Mouse (Mus musculus) left cerebral cortex, adult 11 months (tissue): ENCODE data around the gene Cpne5.

Source experiments
- DNase-seq: peaks from one replicate; pipeline ENCODE4 v3.0.0; 2022; ENCODE audit warnings: low spot score

Gene Cpne5

DNA sequence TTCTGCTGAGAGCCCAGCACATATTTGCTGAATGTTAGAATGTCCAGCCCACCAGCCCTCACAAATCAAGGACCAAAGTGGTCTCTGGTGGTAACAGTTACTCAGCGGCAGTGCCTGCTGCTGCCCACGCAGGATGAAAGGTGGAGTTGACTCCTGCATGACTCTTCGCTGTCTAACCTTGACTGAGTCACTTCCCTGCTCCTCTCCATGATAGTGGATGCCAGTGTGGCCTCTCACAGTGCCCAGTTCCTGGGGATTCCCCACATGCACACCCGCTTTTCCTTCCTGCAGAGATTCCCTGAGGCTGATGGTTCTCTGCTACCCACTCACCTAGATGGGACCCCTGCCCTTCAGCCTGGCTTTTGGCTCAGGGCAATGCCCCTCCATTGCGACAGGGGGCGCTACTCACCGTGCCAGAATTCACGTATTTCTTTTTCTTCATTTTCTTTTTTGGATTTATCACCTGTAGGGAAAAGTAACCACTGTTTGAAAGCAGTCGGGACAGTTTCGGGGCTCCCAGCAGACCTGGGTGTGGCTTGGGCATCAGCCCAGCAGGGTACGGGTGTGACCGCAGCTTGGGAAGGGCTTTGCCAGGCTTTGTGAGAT is 68.9 kb downstream of the Cpne5 start:
- DNase-seq, result no peak

DNA sequence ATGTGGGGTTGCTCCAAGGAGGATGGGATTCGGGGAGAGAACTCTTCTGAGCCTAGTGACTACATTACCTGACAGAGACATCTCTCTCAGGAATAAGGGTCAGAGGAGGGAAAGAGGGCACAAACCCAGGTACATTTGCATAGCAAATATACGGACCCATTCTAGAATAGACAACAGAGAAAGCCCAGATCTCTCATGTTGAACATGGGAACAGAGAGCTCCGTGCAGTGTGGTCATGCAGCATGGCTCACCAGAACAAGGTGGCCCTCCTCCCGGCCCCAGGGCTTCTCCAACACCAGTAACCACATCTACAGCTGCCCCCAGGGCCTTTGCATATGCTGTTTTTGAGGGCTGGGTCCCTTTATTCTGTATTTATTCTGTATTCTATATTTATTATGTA is 69.5 kb downstream of the Cpne5 start:
- no peak for DNase-seq

DNA sequence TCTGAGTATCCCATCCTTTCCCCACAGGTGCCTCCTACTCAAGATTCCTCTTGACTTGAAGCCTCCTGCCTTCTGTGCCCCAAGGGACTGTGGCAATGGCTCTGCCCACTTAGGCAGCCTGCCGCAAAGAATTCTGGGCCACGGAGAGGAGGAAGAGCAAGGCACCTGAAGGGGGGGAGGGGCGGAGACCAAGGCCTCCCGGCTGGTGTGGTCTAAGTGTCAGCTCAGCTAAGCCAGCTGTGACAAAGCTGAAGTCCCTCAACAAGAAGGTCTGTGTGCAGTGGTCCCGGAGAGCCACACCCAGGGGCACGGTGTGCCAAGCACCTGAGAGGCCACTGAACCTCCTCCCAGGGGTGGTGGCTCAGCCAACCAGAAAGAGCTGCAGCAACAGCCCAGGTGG is 70.6 kb downstream of the Cpne5 start:
- no peak for DNase-seq

DNA sequence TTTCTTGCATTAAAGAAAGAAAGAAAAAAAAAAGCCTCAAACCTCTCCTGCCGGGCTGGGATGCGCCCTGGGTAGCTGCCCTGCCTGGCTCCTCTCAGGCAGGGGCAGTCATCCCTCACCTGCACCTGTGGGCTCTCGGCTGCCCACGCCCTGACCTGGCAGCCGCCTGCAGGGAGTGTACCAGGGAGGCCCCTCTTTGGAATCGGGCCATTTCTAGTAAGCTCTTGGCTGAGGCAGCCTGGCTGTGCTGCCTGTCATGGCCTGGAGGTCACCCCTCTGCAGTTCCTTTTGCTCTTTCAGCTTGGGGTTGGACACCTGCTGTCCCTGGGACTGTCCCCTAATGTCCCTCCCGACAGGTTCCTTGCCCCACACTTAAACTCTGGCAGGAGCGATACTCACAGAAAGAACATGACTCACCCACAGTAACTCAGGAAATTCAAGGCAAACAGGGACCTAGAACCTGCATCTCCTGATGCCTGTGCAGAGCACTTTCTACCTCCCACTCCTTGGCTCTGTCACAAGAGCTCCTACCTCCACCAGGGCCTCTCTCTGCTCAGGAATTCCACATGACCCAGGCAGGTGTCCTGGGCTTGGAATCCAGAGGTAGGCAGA is 71.9 kb downstream of the Cpne5 start:
- DNase-seq, result no peak

DNA sequence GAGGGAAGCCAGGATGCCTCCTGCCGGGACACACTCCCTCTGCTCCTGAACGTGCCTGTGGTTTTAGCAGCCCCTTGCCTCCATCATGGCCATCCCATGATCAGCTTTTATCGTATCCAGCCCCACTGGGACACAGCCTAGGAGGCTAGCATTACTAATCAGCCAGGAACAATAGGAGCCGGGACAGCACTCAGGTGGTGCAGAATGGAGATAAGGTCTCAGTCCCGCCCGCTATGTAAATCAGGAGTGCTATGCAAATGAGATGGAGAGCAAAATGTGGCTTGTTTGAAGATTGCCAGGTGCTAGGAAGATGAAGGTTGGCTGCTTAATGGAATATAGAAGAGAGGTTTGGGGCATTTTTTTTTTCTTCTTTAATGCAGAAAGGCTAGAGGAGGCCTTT is 72.5 kb downstream of the Cpne5 start:
- no peak for DNase-seq

DNA sequence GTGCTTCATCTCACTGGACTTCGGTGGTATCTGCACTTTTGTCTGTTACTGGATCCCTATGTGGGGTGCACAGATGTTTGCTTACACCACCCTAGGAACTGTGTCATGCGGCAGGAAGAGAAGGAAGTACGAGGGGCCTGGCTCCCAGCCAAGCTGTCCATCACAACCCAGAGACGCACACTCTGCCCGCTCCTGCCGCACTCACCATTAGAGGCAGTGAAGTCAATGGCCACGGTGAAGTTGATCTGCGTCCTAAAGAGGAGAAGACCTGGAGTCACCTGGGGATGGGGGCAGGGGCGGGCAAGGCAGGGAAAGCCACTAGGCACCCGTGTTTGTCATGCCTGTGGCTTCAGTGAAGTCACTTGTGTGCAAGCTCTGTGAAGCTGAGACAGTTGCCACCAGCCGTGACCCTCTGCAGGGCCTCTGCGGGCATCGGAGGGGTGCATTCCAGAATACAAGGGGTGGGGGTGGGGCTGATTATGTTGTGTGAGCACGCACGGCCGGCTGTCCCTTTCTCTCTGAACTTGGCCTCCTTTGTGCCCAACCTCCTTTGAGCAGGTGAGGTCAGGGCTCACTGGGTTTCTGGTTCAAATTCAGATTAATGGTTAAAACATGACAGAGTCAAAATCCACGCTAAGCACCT is 73.4 kb downstream of the Cpne5 start:
- no peak for DNase-seq

DNA sequence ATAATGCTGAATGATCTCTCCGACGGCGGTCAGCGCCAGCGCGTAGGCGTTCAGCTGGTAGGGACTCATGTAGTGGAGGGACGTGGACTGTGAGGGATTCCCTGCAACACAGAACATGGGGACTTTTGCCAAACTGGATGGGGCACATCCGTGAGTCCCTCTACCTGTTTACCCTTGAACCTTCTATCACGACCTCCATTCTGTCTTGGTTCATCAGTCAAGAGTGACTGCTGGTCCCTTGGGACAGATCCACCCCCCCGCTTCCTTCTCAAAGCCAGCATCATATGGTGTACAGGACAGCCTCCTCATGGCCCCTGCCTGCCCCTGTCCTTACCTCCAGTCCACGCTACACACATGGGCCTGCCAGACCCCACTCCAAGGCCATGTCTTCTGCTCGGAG is 75.6 kb downstream of the Cpne5 start:
- DNase-seq, result no peak

DNA sequence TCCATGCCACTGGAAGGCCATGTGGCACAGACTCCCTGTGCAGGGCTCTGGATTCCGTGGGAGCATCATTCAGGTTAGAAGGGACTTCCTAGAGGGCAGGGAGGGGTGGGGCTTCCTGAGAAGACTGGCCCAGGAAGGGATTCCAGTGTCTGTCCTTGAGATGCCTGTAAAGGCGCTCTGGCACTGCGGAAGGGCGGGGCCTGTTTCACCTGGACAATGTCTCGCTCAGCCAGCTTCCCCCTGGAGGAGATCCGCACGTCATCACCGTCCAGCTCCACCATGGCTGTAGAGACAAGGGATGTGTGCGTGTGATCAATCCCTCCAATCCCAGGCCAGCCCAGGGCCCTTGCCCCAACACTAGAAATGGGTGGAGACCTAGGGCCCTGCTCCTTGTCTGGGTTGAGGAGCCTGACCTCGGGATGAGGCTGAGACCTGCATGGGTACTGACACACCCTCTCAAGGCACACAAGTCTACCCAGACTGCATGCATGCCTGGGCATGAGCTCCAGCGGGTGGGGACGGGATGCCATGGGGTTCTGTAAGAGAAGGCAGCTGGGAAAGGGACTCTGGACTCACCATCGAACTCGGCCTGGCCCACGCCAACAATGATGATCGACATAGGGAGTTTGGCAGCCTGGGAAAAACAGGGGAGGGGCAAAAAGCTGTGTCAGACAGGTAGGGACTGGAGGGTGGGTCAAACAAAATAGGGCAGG is 78.1 kb downstream of the Cpne5 start:
- DNase-seq, result no peak

DNA sequence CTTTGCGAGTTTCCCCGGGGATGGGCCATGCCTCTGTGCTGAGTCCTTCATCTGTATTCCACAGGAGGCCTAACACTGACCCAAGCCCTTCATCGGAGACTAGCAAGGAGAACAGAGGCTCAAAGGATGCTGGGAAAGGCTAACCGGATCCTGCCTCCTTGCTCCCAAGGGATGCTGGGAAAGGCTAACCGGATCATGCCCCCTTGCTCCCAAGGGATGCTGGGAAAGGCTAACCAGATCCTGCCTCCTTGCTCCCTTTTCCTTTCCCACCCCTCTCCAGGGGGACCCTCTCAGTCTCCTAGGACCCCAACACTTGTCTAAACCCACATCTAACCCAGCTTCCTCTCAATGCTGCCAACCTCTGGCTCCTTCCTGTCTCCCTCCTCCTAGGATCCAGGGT is 78.6 kb downstream of the Cpne5 start:
- no peak for DNase-seq

DNA sequence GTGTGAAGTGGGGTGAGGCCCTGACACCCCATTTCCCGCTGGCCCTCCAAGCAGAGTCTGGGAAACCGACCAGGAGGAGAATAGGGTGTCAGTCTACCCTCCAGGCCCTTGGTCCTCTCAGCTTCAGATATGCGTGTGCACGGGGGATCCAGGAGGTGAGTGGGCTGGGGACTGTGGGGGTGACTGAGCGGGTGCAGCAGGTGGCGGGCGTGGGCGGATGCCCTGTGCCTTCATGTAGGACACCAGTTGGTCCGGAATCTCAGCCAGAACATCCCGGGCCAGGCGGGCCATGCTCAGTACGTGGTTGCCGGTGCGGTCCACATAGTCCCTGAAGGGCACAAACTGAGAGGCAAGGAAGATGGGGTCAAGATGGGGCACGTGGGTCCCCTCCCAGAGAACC is 79.1 kb downstream of the Cpne5 start:
- no peak for DNase-seq

DNA sequence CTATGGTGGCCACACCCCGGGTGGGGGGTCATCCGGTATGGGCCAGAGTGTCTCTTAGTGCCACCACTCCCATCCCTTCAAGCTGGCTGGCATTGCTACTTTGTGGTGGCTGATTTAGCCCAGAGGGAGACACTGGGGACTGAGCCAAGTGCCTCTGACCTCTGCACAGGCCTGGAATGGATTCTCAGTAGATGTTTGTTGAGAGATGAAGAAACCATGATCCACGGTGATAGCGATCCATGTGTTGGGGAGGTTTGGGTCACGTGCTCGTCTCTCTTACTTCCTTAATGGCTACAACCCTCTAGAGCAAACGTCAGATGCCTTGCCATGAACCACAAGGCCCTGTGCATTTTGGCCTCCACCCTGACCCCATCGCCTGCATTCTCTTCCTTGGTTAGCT is 81.1 kb downstream of the Cpne5 start:
- DNase-seq, result no peak

DNA sequence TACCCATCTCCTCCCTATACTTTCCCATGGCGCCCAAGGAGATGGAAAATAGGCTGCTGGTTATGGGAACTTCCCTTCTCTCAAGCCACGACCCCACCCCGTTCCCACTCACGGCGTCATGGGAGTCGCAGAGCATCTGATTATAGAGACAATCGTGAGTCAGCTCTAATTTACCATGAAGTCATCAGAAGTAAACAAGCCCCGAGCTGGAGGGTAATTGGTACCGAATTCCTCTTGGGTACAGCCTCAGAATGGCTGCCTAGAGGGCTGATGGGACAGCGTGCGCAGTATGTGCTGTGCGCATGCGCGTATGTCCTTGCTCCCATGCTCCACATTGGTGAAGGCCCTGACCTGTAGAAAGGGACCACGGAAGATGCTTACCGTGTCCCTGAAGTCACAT is 81.6 kb downstream of the Cpne5 start:
- DNase-seq, result no peak

DNA sequence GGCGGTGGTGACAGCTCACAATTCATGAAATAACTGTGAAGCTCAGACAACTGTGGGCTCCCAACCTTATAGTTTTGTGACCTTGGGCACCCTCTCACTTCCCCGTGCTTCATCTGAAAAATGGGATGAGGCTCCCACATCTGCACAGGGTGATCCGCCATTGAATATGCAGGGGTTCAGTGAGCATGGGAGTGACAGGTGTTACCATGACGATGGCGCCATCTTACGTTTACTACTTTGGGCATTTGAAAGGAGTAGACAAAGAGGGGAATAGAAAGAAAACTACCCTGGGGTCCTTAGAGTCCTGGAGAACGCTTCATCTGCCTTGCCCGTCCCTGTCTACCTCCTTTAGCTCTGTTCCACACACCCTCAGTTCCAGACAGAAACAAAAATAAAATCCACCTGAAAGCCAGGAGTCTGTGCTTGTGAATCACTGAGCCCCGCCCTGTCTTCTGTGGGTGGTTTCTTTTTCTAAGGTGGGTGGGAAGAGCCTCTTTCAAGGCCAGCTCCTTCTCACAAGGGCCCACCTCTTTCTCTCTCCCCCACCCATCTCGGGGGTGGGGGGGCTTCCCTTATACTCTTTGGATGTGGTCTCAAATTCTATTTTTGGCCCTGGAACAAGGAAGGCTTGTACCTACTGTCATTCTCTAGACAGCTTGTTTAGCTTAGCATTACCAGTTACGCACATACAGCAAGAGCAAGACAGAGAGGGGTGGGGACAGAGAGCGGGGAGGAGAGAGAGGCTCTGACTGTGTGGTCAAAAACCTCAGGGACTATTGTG is 82.4 kb downstream of the Cpne5 start:
- peak; percentile 57 for DNase-seq

DNA sequence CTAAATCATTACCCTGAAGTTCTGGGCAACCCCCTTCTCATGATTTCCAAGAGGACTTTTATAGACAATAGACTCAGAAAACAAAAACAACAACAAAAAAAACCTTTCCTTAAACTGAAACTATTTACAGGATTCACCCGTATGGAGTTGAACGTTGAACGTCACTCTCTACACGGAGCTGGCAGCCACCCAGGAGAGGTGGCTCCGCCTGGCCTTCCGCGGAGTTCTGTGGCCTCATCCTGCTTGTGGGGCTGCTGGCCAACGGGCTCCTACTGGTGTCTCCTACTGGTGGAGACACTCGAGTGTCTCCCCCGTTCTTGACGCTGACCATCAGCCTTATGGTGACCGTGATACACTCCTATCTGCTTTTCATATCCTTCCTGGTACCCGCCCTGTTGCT is 83.7 kb downstream of the Cpne5 start:
- DNase-seq, result no peak

DNA sequence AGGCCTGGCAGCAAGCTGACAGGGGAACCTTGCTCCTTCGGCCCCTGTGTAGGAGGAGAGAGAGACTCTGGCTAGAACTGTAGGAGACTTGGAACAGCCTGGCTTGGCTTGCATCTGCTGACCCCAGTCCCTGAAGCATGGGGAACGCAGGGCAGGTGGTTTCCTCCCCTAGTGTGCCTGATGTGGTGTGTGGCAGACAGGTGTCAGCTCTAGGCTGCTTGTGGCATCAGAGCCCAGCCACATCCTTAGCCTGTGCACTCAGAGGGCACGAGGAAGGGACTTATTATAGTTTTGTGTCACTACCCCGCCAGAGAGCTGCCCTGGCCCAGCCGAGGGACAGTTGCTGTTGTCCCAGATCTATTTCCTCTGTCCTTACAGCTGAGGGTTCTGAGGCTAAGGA is 85.4 kb downstream of the Cpne5 start:
- no peak for DNase-seq

DNA sequence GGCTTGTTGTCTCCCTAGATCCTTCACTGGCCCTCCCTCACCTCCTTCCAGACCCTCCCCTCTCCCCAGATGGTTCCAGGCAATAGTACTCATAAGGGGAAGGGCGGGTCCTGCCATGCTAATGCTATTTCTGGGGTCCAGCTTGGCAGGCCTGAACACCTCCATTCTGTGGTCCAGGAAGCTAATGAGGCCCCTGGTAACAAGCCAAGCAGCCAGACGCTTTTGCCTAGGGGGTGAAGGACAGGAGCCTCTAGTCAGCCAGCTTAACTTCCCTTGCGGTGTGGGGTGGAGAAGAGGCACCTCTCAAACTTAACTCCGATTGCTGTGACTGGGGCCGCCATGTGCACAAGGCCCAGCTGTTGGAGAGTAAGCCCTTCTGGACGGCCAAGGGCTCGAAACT is 88.2 kb downstream of the Cpne5 start:
- DNase-seq, result no peak

DNA sequence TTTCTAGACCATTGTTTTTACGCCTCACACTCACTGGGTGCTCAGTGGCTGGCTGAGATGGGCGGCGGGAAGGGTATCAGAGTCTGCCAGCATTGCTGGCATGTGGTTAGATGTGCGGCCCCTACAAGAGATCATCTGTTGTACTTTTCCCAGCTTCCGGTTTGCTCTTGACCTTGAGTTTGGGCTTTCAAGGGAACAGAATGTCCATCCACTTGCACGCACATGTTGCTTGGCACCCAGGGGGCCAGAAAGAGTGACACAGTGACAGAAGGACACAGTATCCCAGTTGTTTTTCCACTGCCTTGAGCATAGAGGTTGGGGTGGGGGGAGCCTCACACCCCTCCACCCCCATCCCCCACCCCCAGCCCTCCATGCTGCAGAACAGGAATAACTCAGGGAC is 90.2 kb downstream of the Cpne5 start:
- DNase-seq, result no peak

DNA sequence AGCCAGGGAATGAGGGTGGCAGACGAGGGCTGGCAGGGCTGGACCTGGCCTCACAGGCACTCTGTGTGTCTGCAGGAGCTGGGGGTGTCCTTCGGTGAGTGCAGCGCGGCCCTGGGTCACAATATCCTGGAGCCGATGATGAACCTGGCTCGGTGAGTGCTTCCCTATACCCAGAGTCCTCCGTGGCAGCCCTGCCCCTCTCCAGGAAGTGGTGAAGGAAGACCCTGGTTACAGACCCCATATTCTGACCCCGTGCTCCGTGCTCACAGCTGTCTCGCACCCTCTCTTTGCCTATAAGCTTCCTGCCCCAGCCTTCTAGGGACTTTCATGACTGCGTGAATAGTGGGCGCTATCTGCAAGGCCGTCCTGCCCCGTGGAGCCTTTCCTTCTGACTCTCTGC is 90.7 kb downstream of the Cpne5 start:
- no peak for DNase-seq

DNA sequence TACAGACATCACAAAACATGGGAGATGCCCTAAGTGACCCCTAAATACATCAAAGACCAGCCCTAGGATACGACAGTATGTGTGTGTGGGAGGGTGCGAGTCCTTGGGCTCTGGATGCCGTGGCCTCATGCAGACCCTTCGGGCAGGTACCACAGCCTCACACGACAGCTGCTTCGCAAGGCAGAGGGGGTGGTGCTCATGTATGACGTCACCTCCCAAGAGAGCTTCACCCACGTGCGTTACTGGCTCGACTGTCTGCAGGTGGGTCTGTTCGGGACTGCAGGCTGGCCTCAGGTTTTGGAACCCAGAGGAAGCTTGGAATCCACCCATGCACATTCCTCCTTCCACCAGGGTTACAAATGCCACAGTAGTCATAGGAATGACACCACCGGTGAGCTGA is 92.9 kb downstream of the Cpne5 start:
- DNase-seq, result no peak

DNA sequence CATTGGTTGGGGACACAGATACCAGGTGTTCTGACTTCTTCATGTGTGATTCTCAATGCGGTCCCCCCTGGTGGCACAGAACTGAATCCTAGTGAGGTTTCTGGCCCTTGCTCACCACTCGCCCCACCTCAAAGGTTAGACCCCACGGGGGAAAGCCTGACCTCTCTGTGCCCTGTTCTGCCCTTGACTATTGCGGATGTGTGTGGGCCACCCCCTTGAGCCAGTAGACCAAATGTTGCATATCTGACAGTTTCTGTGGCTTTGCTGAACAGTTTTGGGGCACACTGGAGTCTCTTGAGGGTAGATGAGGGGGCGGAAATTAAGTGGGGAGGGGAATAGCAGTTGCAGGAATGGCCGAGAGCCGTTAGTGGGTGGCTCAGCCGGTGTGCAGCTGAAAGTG is 94.7 kb downstream of the Cpne5 start:
- no peak for DNase-seq

DNA sequence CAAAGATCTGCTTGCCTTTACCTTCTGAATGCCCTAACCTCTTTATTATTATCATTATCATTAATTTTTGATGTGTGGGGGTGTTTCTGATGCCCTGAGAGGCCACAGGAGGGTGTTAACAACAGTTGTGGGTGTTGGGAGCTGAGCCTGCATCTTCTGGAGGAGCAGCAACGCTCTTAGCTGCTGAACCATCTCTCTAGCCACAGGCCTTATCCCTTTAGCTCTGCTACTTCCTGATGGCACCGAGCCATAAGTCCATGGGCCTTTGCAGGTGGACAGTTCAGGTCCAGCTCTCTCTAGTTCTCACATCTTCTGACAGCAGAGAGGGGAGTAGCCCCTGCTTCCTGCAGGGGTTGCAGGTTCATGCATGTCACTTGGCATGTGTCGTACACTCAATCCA is 96.4 kb downstream of the Cpne5 start:
- no peak for DNase-seq

DNA sequence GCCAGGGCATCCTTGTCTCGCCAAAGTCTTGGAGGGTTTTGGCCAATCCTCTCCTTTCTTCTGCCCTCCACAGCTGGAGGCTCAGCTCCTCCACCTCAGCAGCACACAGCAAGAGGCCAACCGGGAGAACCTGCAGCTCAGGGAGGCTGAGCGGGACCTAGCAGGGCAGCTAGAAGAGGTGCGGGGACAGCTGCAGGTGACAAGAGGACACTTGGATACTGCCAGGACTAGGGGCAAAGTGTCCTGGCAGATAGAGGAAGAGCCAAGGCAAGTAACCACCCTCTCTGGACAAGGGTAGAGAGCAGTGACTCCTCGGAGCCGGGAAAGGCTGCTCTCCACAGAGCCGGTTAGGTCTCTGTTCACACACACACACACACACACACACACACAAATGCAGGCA is 100.1 kb downstream of the Cpne5 start:
- DNase-seq, result no peak

DNA sequence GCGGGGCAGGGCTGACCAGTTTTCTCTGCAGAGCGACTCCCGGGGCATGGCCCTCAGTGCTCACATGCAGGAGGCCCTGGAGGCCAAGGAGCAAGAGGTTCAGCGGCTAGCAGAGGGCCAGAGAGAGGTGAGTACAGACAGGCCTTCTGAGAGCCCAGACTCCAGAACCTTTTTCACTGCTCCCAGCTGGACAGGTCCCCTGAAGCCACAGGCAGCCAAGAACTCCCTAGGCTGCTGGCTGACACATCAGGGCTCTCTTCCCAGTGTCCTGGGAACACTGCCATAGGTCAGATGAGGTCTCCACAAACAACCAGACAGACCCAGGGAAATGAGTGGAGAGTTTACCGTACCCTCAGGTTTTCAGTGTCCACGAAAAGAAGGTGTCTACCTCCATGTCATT is 101.7 kb downstream of the Cpne5 start:
- DNase-seq, result no peak
